Mouse (Mus musculus) forebrain, embryonic 16.5 days (tissue): ENCODE measurements at regions not wholly inside any gene's neighbourhood (a gene's known extent, or its start where the extent isn't known, plus 50 kb on each side); places are given as distances from the start of the nearest gene placed in this dataset.
A peak's percentile ranks its signal among the peaks of the same experiment; 100 is the strongest.

ENCODE experiments used
- ATAC-seq: fragments of 200-750 bp; cut with Nextera tagmentation; 2 replicates; pipeline ENCODE4 v1.8.0; 2017; ENCODE audit warnings: mild to moderate bottlenecking, moderate library complexity
- H3K27ac ChIP-seq: fragments of 300-500 bp; sonication (generic); 2 replicates; pipeline ENCODE4 v1.5.1; 2014; ENCODE audit warnings: low read length, control low read depth
- H3K27me3 ChIP-seq: fragments of 300-500 bp; sonication (generic); replicated peaks from 2 replicates; pipeline ENCODE4 v1.6.1; 2014; ENCODE audit warnings: low read length; ENCODE audit not compliant: control insufficient read depth, insufficient read depth
- H3K36me3 ChIP-seq: fragments of 300-500 bp; sonication (generic); 2 replicates; pipeline ENCODE4 v1.6.1; 2014; ENCODE audit not compliant: control insufficient read depth, insufficient read depth
- H3K4me1 ChIP-seq: fragments of 300-500 bp; sonication (generic); replicated peaks from 2 replicates; pipeline ENCODE4 v1.6.1; 2014; ENCODE audit warnings: low read length; ENCODE audit not compliant: control insufficient read depth, insufficient read depth
- H3K4me2 ChIP-seq: fragments of 300-500 bp; sonication (generic); 2 replicates; pipeline ENCODE4 v1.6.1; 2014; ENCODE audit warnings: mild to moderate bottlenecking, low read length, control low read depth
- H3K4me3 ChIP-seq: fragments of 300-500 bp; sonication (generic); replicated peaks from 2 replicates; pipeline ENCODE4 v1.5.1; 2014; ENCODE audit warnings: mild to moderate bottlenecking, low read length, control low read depth
- H3K9ac ChIP-seq: fragments of 300-500 bp; sonication (generic); replicated peaks from 2 replicates; pipeline ENCODE4 v1.6.1; 2014; ENCODE audit warnings: low read depth, low read length, control low read depth
- H3K9me3 ChIP-seq: fragments of 300-500 bp; sonication (generic); 2 replicates; pipeline ENCODE4 v1.6.1; 2016; ENCODE audit warnings: low read length; ENCODE audit not compliant: control insufficient read depth
- WGBS: fragments of 180-500 bp; shearing (Covaris S2); extraction: QIAGEN DNeasy Blood & Tissue Kit; methylation state at CpG from one replicate; pipeline ENCODE4 v1.1.7; 2014; 5-methylcytosine and 5-hydroxymethylcytosine counted together

GRCm38 (mm10) chr9:30723364-30724070, 198.7 kb downstream of the Adamts15 start:
- H3K36me3 ChIP-seq = no peaks in the 10 kb centered on the region
- WGBS = 82% methylated on average over 1 of the region's 1 CpGs
- ATAC-seq = no peak
- no peaks in the 10 kb centered on the region for H3K9me3 ChIP-seq
- H3K4me3 ChIP-seq = no peak overlapping the region
- H3K4me2 ChIP-seq = no peak overlapping the region
- no peaks in the 10 kb centered on the region for H3K4me1 ChIP-seq
- H3K27ac ChIP-seq = no peak overlapping the region
- no peaks in the 10 kb centered on the region for H3K27me3 ChIP-seq
- no peak overlapping the region for H3K9ac ChIP-seq

- Histone ChIP-seq H3K4me2 (no peak overlapping the region), H3K36me3 (no peaks in the 10 kb centered on the region), H3K9ac (no peak overlapping the region), H3K9me3 (no peaks in the 10 kb centered on the region), H3K4me3 (no peak overlapping the region), H3K4me1 (no peaks in the 10 kb centered on the region; the same call in 1 of the 2 replicates), H3K27me3 (no peaks in the 10 kb centered on the region), H3K27ac (no peak overlapping the region)
- whole genome bisulfite sequencing = 67% methylated on average over 4 of the region's 4 CpGs
- ATAC-seq = no peak
Measured at GRCm38 (mm10) chr9:30721861-30722260, 200.4 kb downstream of the Adamts15 start.

DNA sequence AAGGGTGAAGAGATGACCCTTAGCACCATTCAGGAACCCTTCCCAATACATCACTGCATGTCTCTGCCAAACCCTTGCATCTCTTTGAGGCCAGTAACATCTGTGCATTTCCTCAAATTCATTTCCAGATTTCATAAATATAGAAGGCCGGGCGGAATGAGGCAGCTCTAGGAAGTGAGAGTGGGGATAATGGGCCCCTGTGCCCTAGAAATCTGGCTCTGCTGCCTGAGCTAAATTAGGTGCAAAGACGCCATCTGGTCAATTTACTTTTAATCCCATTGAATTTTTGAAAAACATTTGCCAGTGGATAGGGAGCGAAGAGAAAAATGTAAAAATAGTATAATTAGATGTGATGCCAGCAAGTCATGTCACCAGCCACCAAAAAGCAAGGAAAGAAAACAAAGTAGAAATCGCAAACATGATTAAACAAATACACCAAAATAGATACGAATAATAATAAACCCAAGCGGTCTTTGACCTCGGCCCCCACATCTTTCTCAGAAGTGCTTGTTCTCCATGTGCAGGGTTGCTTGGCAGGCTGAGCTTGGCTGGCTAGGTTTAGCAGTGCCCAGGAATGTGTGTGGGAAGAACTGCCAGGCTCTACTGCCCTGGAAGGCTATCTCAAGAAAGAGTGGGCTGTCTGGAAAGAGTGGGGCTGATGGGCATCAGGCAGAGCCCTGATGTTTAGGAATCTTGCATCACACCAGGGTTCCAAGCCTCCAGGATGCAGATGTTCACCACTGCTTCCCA, 205.7 kb downstream of the Adamts15 start:
- H3K27ac ChIP-seq = no peak overlapping the region

DNA sequence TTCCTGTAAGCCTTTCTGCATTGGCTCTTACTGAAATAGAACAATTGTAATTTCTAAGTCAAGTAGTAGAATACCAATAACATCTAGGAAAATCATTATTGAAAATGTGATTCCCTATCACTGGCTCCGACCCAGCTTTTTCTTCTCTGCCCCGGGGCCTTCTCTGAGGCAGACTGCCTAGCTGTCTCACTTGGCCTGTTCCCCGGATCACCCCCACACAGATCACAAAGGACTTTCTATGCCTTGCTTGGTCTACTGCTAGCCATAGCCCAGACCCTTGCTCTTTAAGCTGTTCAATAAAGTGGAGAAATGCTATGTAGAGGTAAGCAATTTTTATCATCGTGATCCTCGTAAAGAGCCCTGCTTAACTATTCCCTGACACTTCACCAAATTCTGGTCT, 212.1 kb downstream of the Adamts15 start:
- Histone ChIP-seq H3K9ac (no peak overlapping the region), H3K9me3 (no peaks in the 10 kb centered on the region), H3K27ac (no peak overlapping the region), H3K4me2 (no peak overlapping the region), H3K4me1 (no peaks in the 10 kb centered on the region), H3K27me3 (no peaks in the 10 kb centered on the region), H3K4me3 (no peak overlapping the region), H3K36me3 (no peaks in the 10 kb centered on the region)
- 88% methylated on average over 5 of the region's 5 CpGs for WGBS
- ATAC-seq = no peak

More for the DNA sequence above, 205.7 kb downstream of the Adamts15 start:
- Histone ChIP-seq H3K4me3 (no peak overlapping the region), H3K4me2 (no peak overlapping the region), H3K9ac (no peak overlapping the region), H3K27me3 (no peaks in the 10 kb centered on the region), H3K4me1 (no peaks in the 10 kb centered on the region; the same call in 1 of the 2 replicates), H3K9me3 (no peaks in the 10 kb centered on the region), H3K36me3 (no peaks in the 10 kb centered on the region)
- 64% methylated on average over 8 of the region's 8 CpGs for whole genome bisulfite sequencing
- ATAC-seq = 0 out of 2 replicates have a peak, but pooled peaks have one; percentile 43

GRCm38 (mm10) chr9:30699848-30700247, 222.4 kb downstream of the Adamts15 start:
- no peak for ATAC-seq
- Histone ChIP-seq H3K9ac (no peak overlapping the region), H3K4me1 (no peaks in the 10 kb centered on the region), H3K4me3 (no peak overlapping the region), H3K27me3 (no peaks in the 10 kb centered on the region), H3K27ac (no peak overlapping the region), H3K9me3 (no peaks in the 10 kb centered on the region), H3K4me2 (no peak overlapping the region), H3K36me3 (no peaks in the 10 kb centered on the region)
- 62% methylated on average over 5 of the region's 5 CpGs for WGBS

- Histone ChIP-seq H3K4me1 (no peaks in the 10 kb centered on the region), H3K9me3 (no peaks in the 10 kb centered on the region), H3K27ac (no peak overlapping the region), H3K4me3 (no peak overlapping the region), H3K27me3 (no peaks in the 10 kb centered on the region), H3K9ac (no peak overlapping the region), H3K36me3 (no peaks in the 10 kb centered on the region), H3K4me2 (no peak overlapping the region)
- ATAC-seq = no peak
- 88% methylated on average over 1 of the region's 1 CpGs for WGBS
Measured at GRCm38 (mm10) chr9:30697533-30697932, 224.7 kb downstream of the Adamts15 start.

DNA sequence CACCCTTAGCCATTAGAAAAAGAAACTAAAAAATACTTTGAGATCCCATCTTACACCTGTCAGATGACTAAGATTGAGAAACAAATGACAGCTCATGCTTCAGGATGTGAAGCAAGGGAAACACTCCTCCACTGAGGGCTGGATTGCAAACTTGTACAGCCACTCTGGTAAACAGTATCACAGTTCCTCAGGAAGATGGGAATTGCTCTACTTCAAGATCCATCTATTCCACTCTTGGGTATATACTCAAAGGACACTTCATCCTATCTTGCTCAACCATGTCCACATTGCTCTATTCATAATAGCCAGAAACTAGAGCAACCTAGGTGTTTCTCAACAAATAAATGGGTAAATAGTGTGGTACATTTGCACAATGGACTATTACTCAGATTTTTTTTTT, 241.2 kb downstream of the Snx19 start:
- H3K4me3 ChIP-seq = no peak overlapping the region
- H3K27ac ChIP-seq = no peak overlapping the region
- H3K27me3 ChIP-seq = no peaks in the 10 kb centered on the region
- no peak for ATAC-seq
- no peak overlapping the region for H3K4me2 ChIP-seq
- H3K9ac ChIP-seq = no peak overlapping the region
- H3K36me3 ChIP-seq = no peaks in the 10 kb centered on the region
- H3K4me1 ChIP-seq = no peaks in the 10 kb centered on the region
- H3K9me3 ChIP-seq = no peaks in the 10 kb centered on the region

DNA sequence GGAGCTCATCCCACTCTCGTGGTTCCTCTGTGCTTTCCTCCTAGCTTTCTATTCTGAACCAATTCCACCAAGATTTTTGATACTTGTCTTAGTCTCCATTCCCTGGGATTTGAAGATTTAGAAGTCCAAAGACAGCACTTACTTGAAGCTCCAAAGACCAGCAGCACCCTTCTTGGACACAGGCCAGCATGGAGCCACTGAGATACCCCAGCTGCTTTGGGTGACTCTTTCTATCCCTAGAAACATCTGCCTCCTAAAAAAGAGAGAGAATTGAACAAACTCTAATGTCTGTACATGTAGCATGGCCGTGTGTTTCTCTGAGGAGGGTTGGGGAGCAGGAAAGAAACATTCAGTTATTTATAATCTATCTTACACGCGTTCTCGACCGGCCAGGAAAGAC, 235.5 kb downstream of the Snx19 start:
- Histone ChIP-seq H3K9me3 (no peaks in the 10 kb centered on the region), H3K27ac (no peak overlapping the region), H3K4me1 (no peaks in the 10 kb centered on the region), H3K9ac (no peak overlapping the region), H3K36me3 (no peaks in the 10 kb centered on the region), H3K4me3 (no peak overlapping the region), H3K27me3 (no peaks in the 10 kb centered on the region), H3K4me2 (no peak overlapping the region)
- no peak for ATAC-seq
- WGBS = 92% methylated on average over 6 of the region's 6 CpGs

- no peak for ATAC-seq
- H3K36me3 ChIP-seq = no peaks in the 10 kb centered on the region
- WGBS = 91% methylated on average over 5 of the region's 5 CpGs
- no peaks in the 10 kb centered on the region for H3K4me1 ChIP-seq
- H3K9ac ChIP-seq = no peak overlapping the region
- H3K27ac ChIP-seq = no peak overlapping the region
- no peaks in the 10 kb centered on the region for H3K27me3 ChIP-seq
- no peaks in the 10 kb centered on the region for H3K9me3 ChIP-seq
- H3K4me2 ChIP-seq = no peak overlapping the region
- H3K4me3 ChIP-seq = no peak overlapping the region
Measured at GRCm38 (mm10) chr9:30653961-30654360, 227.1 kb downstream of the Snx19 start.
